Mouse (Mus musculus): ENCODE results near the gene Catsperg2. TPM values are rescaled to one million over a fixed set of nuclear protein-coding genes. Genes with fewer than 3 reads are reported as not detected.
"Not testable (repeated sequence)": the region's sequence is repeated elsewhere in the genome, so short reads cannot be mapped to it uniquely, and the experiment has no call there.

Gene Catsperg2
- total RNA-seq (2022) = under 1 TPM in 2 of 4 experiments, not detected in 2; 0.12 to 0.16 TPM

DNA sequence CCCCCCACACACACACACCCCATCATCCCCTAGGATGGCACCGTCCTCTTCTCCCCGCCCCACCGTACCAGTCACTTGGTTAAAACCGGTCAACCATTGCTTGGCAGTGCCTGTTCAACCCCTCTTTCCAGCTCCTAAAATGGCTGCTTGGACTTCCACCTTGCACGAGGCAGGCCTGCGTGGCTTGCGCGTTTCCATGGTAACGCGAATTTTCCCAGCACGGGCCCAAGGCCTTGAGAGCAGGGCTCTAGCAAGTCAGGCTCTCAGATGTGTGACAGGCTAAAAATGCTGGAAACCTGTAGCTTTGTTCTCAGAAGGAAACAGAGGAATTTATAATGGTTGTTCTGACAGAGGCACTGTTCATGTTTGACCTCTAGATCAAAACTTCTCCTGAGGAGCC, at the start of gene Catsperg2:
Gene Catsperg2, minus strand, starts transcription at position 173 of the 400 bp plus-strand sequence.
- not testable (repeated sequence) for DNase-seq

DNA sequence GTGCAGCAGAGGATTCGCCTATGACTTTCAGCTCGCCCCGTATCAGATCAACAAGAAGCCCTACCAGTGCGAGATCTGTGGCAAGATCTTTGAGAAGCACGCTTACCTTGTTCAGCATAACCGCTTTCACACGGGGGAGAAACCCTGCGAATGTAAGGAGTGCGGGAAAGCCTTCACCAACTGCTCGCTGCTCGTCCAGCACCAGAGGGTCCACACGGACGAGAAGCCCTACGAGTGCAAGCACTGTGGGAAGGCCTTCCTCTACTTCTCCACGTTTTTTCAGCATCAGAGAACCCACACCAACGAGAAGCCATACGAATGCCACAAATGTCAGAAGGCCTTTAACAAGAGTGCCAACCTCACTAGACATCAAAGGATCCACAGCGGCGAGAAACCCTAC, 49.7 kb upstream of the Catsperg2 start:
- DNase-seq = no peak

DNA sequence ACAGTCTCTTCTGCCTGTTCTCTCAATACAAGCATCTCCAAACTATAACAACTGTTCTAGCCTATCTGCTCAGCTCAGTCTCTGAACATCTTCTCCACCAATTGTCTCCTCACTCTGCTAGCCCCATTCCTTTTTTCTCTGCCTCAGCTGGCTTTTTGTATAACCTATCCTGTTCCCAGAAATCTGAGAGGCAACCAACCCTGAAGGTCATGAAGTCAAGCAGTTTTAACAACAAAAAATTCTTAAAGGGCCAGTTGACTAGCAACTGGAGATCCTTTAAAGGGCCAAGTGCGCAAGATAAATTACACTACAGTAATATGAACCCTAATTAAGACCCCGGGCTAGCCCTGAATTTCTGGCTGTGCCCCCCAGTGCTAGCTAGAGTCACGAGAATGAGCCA, 47.5 kb upstream of the Catsperg2 start:
- DNase-seq = no peak

DNA sequence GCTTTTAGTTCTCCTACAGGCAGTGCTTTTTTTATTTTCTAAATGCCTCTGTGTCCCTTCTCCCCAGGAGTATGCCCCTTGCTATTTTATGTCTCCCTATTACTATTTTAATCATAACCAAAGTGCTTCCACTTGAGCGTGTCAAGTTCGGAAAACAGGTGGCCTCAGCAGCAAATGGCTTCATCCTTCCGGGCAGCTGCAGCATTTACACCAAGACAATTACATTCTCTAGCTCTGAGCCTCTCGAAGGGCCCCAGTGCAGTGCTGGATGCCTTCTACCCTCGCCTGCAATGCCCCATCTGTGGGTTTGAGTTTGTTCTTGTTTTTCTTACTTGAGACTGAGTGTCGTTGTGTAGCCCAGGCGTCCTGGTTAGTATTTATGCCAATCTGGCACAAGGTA, 46.7 kb upstream of the Catsperg2 start:
- DNase-seq = no peak

DNA sequence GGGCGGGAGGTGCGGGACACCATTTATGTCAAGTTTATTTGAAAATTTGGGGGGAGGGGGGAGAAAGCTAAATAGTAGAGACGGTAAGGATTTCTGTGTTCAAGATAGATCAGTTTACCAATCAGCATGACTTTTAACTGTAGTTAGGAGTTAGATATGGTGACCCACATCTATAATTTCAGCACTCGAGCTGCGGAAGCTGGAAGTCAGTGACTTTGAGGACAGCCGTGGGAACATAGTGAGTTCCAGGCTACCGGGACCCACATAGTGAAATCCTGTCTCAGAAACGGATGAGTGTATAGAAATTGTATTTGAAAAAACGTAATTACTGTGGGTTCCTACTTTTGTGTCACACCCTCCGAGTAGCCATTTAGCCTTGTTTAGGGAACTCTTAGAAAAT, 42.1 kb upstream of the Catsperg2 start:
- DNase-seq = no peak

DNA sequence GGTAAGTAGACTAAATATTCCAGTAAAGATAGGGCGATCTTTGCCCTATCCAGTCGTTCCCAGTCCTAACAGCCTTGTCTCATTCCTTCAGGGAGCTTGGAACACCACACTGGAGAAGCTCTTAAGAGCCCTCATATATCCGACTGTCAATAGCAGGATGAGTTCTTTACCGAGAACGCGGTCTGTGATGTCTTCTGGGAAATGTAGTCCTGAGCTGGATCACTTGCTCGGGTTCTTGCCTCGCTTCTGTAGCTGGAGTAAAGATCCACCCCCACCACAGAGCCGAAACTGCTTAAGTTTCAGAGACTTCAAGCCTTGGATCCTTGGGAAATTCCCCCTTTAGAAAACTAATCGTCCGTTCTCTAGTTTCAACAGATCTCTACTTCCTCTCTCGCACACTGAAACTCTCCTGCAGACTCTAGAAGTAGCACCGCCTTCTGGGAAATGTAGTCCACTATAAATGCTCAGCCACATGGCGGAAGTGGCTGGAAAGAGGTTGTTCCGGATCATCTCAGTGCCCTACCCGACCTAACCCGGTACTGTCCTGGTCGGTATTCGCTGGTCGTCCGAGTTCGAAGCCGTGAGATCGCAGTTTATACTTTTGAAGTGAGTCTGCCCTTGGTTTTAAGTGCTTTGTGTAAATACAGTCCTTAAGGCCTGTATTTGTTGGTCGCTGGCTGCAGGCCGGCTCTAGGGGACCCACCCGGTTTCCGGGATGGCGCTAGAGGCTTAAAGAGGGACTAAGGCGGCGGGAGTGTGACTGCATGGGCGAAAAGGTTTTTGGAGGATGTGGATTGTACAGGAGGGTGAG, 41.5 kb upstream of the Catsperg2 start, which contains the start of gene Zfp84:
Gene Zfp84, plus strand, starts transcription at position 463 of the 811 bp plus-strand sequence.
- DNase-seq = peak; percentile 89

DNA sequence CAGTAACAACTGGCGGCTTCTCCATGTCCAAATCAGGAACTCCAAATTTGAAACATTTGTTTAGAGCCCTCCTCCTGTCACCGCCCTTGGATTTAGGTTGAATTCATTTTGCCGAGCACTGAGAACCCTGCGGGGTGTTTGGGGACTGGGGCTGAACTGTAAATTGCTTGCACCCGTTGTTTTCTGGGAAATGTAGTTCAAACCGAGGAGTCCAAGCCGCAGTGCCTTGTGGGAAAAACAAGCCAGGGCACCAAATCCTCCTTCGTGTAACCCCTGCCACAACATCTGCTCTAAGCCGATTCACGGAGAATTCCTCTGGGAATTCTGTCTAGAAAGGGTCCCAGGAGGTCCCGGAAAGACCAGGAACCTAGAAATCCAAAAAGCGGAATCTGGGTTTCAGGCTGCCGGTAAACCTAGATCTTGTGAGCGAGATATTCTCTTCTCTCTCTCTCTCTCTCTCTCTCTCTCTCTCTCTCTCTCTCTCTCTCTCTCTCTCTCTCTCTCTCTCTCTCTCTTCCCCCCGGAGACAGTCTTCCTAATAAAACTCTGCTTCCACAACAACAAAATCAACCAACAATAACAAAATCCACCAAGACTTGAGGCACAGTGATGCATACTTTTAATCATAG, 40.3 kb upstream of the Catsperg2 start:
- peak; percentile 71 for DNase-seq

DNA sequence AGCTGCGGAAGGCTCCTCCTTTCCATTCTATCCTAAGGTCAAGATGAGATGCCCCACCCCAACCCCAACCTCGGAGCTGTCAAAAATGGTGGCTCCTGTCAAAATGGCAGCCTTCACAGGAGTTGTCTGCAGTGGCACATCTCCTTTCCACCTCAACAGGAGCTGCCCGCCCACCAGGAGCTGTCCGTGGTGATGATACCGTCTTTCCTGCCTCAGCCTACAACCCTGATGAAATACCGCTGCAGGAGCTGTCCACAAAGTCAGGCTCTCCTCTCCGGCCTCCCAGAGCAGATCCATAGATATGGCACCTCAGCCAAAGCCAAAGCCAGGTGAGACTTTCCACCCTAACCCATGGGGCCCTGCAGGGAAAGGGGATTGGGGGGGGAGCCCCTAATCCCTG, 37.9 kb upstream of the Catsperg2 start:
- no peak for DNase-seq

DNA sequence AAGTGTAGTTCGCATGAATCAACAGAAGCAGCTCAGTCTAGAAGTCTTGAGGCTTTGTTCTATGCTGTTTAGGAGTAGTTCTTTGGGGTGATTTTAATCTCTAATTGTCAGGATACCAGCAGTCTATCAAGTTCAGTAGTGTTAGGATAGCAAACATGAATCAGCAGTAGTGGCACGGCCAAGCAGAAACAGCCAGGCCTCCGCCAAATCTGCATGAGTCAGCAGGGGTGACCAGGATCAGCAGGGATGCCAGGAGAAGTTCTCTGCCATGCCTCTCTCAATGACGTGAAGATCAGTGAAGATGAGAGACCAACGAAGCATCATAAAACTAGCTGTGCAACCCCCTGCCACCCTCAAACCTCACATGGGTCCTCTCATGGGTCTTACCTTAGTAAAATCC, 33.6 kb upstream of the Catsperg2 start:
- no peak for DNase-seq

DNA sequence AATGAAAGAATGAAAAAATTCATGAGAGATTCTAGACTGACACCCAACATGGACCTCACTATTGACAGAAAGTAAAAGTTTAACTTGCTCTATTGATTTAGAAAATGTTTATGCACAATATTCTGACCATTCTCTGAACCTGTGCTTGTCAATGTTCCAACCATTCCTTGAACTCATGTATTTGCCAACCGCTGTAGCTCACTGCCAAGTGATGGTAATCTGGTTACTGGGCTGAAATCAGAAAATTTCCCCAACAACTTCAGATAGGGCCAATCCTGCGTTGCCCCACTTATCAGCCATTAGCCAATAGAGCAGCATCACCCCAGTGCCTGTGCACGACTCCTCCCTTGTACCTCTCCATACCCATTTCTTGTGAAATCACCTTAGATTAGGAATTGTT, 15.4 kb upstream of the Catsperg2 start:
- DNase-seq = no peak

DNA sequence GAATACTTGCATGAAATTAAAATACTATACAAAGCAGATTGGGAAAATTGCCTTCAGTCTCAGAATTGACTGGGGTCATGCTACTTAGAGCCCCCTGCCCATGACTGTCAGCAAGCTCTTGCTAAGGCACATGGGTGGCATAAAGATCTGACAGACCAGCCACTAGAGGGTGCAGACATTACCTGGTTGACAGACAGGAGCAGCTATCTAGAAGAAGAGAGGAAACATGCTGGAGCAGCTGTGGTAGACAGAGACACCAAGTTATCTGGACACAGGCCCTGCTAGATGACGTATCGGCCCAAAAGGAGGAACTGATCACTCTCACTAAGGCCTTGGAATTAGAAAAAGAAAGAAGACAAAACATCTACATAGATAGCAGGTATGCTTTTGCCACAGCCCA, 1.2 kb upstream of the Catsperg2 start:
- DNase-seq = no peak

DNA sequence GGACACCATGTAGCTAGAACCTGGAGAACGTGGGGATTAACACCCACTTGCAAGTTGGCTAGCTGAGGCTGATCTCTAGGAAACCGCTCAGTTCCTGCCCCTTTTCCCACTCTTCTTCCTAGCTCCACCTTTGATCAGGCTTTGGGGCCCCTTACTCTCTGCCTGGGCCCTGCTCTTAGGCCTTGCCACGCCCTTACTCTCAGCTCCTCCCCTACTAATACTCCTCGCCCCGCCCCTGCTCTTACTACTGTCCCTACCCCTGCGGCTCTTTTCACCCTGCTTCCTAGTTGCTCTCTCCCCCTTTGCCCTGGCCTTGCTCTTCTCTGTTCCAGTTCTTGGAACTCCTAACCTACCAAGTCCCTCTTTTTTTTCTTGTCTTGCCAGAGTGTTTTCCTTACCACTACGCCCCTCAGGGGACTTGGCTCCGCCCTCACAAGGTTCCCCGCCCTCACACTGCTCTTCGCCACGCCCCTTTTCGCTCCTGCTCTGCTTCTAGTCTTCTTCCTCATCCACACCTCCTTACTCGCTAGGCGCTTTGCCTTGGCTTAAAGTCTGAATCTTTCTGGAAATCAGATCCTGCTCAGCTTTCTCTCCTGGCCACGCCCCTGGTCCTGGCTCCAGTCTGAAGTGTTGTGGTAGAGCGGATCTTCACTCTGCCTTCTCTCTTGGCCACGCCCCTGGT, 1.2 kb downstream of the Catsperg2 start:
- DNase-seq = not testable (repeated sequence)

DNA sequence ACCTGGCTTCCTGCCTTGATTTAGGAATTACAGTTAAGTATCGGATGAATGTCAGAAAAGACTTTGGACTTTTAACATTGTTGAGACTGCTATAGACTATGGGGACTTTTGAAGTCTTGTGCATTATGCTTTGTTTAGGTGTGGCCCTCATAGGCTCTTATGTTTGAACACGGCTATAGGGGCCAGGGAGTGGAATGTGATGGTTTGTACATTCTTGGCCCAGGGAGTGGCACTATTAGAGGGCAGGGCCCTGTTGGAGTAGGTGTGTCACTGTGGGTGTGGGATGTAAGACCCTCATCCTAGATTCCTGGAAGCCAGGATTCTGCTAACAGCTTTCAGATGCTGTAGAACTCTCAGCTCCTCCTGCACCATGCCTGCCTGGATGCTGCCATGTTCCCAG, 17.9 kb downstream of the Catsperg2 start:
- not testable (repeated sequence) for DNase-seq

DNA sequence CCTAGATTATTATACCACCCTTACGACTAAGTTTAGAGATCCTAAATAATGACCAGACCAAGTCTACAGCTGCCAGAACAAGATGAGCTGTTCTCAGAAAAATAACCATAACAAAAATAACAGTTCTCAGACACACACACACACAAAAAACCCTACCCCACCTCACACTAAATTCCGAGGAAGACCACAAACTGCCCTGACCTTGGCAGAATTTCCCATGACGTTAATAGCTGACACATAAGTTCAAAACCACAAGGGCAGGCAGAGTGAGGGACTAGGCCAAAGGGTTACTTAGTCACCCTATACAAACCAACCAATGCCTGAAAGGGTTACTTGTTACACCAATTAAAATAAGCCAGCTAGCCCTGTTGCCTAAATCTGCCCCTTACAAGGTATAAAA, 31.6 kb downstream of the Catsperg2 start:
- DNase-seq = not testable (repeated sequence)

DNA sequence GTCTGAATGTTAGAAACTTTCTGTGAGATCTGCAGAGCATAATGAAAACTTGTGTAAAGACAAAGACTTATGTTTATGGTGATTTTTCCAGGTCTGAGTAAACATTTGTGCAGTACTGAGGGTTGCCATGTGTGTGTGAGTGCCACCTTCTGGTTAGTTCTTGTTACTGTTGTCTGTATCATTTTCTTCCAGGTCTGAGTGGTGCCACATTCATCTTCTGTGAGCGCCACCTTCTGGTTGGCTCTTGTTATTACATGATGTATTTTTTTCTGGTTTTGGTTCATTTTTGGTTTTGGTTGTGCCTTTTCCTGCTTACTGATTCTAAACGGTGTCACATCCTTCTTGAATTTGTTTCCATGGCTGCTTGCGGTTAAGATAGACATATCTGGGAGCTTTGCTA, 45.0 kb downstream of the Catsperg2 start:
- DNase-seq = no peak

Small RNA genes lying within 50 kb of the gene (microRNA-seq; reads per million reads assigned to microRNA genes)
- 1.3 to 1.4 reads per million in 2 experiments for gene Mir1964

Other genes starting within 250 kb of the Catsperg2 start
- 10 to 100 TPM; 33.2 to 42.3 (median 40.6) TPM for gene Sipa1l3, start 208.4 kb downstream of the Catsperg2 start, total RNA-seq (2022)
- gene Zfp84, start 41.5 kb upstream of the Catsperg2 start, total RNA-seq (2022) = 10 to 100 TPM; 13.3 to 17.8 (median 16.4) TPM
- 1 to 10 TPM; 3.5 to 5.2 (median 4.2) TPM for gene Zfp30, start 57.0 kb upstream of the Catsperg2 start, total RNA-seq (2022)
- gene Zfp790, start 89.1 kb upstream of the Catsperg2 start, total RNA-seq (2022) = 10 to 100 TPM; 18.3 to 25.2 (median 21.9) TPM
- 1 to 10 TPM in 3 of 4 experiments, under 1 TPM in 1; 0.94 to 1.7 (median 1.2) TPM for gene Zfp940, start 126.6 kb upstream of the Catsperg2 start, total RNA-seq (2022)
- gene Zfp420, start 132.9 kb upstream of the Catsperg2 start, total RNA-seq (2022) = 1 to 10 TPM; 5.4 to 9.8 (median 8.1) TPM
- 10 to 100 TPM; 10.4 to 16.1 (median 11.8) TPM for gene Zfp27, start 179.5 kb upstream of the Catsperg2 start, total RNA-seq (2022)
- 10 to 100 TPM in 2 of 4 experiments, 1 to 10 TPM in 2; 6.6 to 11.0 (median 8.9) TPM for gene Zfp383, start 181.2 kb upstream of the Catsperg2 start, total RNA-seq (2022)
- gene Zfp74, start 227.1 kb upstream of the Catsperg2 start, total RNA-seq (2022) = 10 to 100 TPM; 11.0 to 14.6 (median 12.1) TPM